Mouse (Mus musculus): ENCODE results near the gene Hsd17b3. TPM values are rescaled to one million over a fixed set of nuclear protein-coding genes. Genes with fewer than 3 reads are reported as not detected.

Hsd17b3 gene
- total RNA-seq, 2 experiments from 2014 or later = not detected

DNA sequence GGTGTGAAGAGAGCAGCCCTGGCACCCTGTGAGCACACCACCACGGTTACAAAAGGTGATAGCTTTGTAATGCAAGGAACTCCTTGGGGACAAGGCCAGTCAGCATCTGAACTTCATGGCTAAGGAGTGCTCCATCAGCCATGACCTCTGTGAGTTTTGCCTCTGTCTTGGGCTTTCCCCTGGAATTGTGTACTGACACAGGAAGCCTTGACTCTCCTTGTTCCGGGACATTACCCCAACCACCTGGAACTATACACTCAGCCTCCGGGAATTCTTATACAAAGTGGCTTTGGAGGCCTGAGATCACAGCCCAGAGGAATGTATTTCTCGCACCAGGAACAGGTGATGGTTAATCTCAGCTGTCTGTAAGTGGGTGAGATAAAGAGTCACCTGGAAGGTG is 64.2 kb downstream of the Hsd17b3 start:
- intact Hi-C loops (cut with DNase I) = no loop called here
- no peak for DNase-seq

DNA sequence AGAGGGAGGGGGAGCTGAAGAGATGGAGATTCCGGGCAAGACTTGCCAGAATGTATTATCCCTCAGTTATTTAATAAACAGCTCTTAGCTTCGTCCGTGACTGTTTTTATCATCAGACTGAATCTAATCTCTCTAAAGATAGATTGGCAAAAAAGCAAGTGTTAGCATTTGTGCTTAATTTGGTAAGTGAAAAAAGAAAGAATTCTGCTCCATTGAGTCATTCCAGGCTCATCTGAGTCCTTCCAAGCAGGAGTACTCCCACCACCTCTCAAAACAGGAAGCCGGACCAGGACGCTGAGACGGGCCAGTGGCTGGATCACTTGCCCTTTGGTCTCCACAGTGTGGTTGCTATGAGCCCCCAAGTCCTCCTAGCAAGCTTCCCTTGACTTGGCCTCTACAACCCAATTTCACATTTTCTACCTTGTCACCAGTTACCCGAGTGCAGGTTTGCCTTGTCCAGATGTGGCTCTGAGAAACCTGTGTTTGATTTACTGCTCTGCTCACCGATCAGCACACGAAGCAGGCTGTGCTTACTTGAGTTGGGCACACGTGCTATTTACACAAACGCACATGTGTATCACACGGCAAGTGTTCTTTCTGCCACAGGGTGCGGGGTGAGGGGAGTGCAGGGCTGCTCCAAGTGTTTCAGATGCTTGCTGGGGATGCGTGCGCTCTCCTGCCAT is 66.1 kb downstream of the Hsd17b3 start:
- intact Hi-C loops (cut with DNase I) = no loop called here
- DNase-seq = no peak

DNA sequence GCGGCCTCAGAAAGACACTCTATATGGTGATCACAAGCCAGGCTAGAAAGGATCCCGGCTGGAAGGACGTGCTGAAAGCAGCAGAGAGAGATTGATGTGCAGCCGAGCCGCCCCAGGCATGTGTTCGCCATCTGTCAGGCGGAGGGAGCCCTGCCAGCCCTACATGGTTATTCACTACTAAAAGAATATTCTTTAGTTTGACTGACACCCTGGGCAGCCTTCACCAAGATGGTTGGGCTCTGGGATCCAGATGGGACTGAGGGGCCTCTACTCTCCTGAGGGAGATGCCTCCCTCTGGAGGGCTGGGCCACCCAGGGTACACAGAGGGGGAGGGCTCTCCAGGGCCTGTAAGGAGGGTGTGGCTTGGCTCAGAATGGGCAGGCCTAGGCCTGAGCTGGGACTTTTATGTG is 68.1 kb downstream of the Hsd17b3 start:
- intact Hi-C loops (cut with DNase I) = no loop called here
- peak; percentile 53 to 68 for DNase-seq

DNA sequence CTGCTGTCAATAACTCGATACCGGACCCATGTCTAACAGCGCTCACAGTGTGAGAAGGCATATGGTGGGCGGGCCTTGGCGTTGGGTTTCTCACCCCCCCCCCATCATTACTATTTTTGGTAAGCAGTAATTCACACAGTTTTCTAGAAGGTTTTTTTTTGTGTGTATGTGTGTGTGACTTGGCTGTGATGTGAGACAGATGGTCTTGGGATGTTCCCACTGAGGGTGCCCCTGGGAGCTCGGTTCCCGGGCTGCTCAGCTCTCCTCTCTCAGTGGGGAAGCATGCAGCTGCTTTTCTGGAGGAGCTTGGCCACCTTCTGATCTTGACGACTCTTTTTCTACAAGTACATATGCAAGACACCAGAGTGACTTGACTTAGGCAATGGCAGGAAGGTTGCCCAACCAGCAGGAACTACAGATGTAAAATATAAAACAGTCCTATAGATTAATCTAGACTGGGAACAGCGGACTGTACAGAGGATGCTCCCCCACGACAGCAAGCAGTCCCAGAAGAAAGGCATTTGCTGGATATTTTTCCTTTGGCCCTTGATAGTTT is 70.4 kb downstream of the Hsd17b3 start:
- intact Hi-C loops (cut with DNase I) = no loop called here
- no peak for DNase-seq

DNA sequence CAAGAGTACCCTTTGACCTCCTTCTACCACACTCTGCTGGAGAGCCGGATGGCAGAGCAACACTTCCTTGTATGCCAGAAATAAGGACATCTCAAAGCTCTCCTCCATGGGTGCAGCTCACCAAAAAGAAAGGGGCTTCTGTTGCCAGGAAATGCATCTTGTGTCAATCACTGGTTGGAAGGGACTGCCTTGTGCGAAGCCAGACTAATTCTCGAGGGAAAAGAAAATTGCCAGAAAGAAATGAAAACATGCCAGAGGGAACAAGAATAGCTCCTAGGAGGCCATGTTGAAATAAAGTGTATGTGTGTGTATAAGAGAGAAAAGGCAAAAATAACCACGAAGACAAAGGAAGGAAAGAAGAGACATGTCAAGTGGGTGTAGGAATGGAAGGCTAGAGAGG is 73.0 kb downstream of the Hsd17b3 start:
- intact Hi-C loops (cut with DNase I) = no loop called here
- peak in 1 of 2 experiments; percentile 28 for DNase-seq

DNA sequence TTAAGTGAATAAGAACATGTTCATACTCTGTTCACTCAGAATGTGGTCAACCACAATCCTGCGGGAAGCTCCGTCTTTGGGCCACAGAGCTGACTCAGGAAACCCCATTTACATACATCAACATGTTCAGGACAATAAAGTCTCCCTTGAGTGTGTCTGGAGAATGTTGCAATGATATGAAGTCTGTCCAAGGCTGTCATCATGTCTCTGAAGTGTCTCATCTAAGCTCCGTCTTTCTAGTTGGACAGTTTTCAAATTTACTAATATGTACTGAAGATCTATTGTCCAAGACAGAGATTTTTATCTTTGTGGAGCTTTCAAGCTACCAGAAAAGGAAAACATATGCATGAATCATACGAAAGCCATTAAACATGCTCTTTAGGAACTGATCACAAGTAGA is 77.9 kb downstream of the Hsd17b3 start:
- DNase-seq = no peak
- intact Hi-C loops (cut with DNase I) = no loop called here

Other genes starting within 250 kb of the Hsd17b3 start
- 1 to 10 TPM; 1.4 to 1.8 TPM for gene Slc35d2, start 40.1 kb upstream of the Hsd17b3 start, total RNA-seq (2021)
- gene Zfp367, start 64.0 kb upstream of the Hsd17b3 start, total RNA-seq (2021) = 10 to 100 TPM; 19.4 to 20.3 TPM
- 10 to 100 TPM; 42.5 to 43.5 TPM for gene Habp4, start 72.6 kb upstream of the Hsd17b3 start, total RNA-seq (2021)
- gene Cdc14b, start 186.1 kb upstream of the Hsd17b3 start, total RNA-seq (2021) = 1 to 10 TPM; 8.9 to 9.0 TPM
- gene Aaed1, start 223.5 kb upstream of the Hsd17b3 start, total RNA-seq (2021) = 10 to 100 TPM; 51.9 to 58.6 TPM

All from heart, postnatal 14 days (tissue).